ENCODE assay signal across 7 mouse cellular contexts in genomic region chr11:106158081-106158929, GRCm38 (mm10). TPM values are rescaled to one million over a fixed set of nuclear protein-coding genes. Genes with fewer than 3 reads are reported as not detected.
A peak's percentile ranks its signal among the peaks of the same experiment; 100 is the strongest.
DNase-seq lines count a peak whose midpoint lies in the region; ATAC-seq and TF ChIP-seq lines count a peak whose summit lies in the region.

No protein-coding gene starts in this region.

- peak; percentile 57 for TF ChIP-seq CTCF in lung, adult 2 months (IDR thresholded peaks at IDR 0.05; ENCODE audit: insufficient read depth, low read length)
- peak; percentile 47; the same call in 1 of the 2 replicates for TF ChIP-seq CTCF in brain, embryonic 14.5 days (IDR thresholded peaks at IDR 0.05; ENCODE audit: borderline replicate concordance, extremely low read depth, insufficient read depth, insufficient read length)
- peak; percentile 59 for TF ChIP-seq CTCF in heart, postnatal 0 days (IDR thresholded peaks at IDR 0.05; ENCODE audit: low read depth)
- TF ChIP-seq CTCF in liver, adult 2 months (IDR thresholded peaks at IDR 0.05; ENCODE audit: low read depth, low read length): peak; percentile 77
- TF ChIP-seq CTCF in midbrain, postnatal 0 days (IDR thresholded peaks at IDR 0.05): peak; percentile 66

- TF ChIP-seq EP300 in heart, postnatal 0 days (IDR thresholded peaks at IDR 0.05; ENCODE audit: low read depth): no peak

- peak; percentile 24; the same call in 1 of the 2 replicates for TF ChIP-seq POLR2A in lung, adult 2 months (IDR thresholded peaks at IDR 0.05; ENCODE audit: borderline replicate concordance, extremely low read depth, low read depth, low read length)
- TF ChIP-seq POLR2A in brain, embryonic 14.5 days (IDR thresholded peaks at IDR 0.05; ENCODE audit: borderline replicate concordance, extremely low read depth, insufficient read depth, insufficient read length, poor library complexity, severe bottlenecking): no peak
- TF ChIP-seq POLR2A in liver, adult 2 months (IDR thresholded peaks at IDR 0.05; ENCODE audit: extremely low read depth, insufficient read depth, low read length): no peak

- no peaks in the 10 kb centered on the region for H3K27me3 ChIP-seq in heart, postnatal 0 days (ENCODE audit: control insufficient read depth, insufficient read depth, low read length)
- no peaks in the 10 kb centered on the region for H3K27me3 ChIP-seq in liver, adult 2 months (ENCODE audit: control insufficient read depth, insufficient read depth, low read length)
- H3K27me3 ChIP-seq in midbrain, postnatal 0 days (ENCODE audit: insufficient read depth, low read length): no peaks in the 10 kb centered on the region

- no peak overlapping the region; the same call in 1 of the 2 replicates for H3K27ac ChIP-seq in heart, postnatal 0 days (ENCODE audit: low read depth)
- no peak overlapping the region for H3K27ac ChIP-seq in liver, adult 2 months (replicated peaks; ENCODE audit: insufficient read depth, low read depth, low read length)
- H3K27ac ChIP-seq in midbrain, postnatal 0 days (ENCODE audit: low read depth, low read length): 0 out of 2 replicates have a peak overlapping the region, but pooled peaks have one; percentile 97

- no peaks in the 10 kb centered on the region for H3K9me3 ChIP-seq in heart, postnatal 0 days (replicated peaks; ENCODE audit: control insufficient read depth, low read length)
- no peaks in the 10 kb centered on the region for H3K9me3 ChIP-seq in midbrain, postnatal 0 days (ENCODE audit: low read length)

- no peak for ATAC-seq in heart, postnatal 0 days (ENCODE audit: insufficient read depth, low read depth)
- no peak for ATAC-seq in midbrain, postnatal 0 days (ENCODE audit: low FRiP score)

- no peak overlapping the region for H3K9ac ChIP-seq in heart, postnatal 0 days (replicated peaks; ENCODE audit: low read depth, low read length)
- no peak overlapping the region for H3K9ac ChIP-seq in liver, adult 2 months (ENCODE audit: low read depth, low read length)
- peak overlapping the region; percentile 88; the same call in 1 of the 2 replicates for H3K9ac ChIP-seq in midbrain, postnatal 0 days (replicated peaks; ENCODE audit: low read length, poor library complexity, severe bottlenecking)

- 47% methylated on average over 14 of the region's 14 CpGs for WGBS in lung, adult 2 months
- WGBS in heart, postnatal 0 days: 55% methylated on average over 14 of the region's 14 CpGs
- WGBS in liver, adult 2 months: 73% methylated on average over 14 of the region's 14 CpGs
- 54% methylated on average over 14 of the region's 14 CpGs for WGBS in midbrain, postnatal 0 days

- peaks cover 21% of the 10 kb centered on the region for H3K4me1 ChIP-seq in lung, adult 2 months (ENCODE audit: control insufficient read depth, insufficient read depth, low read length)
- H3K4me1 ChIP-seq in heart, postnatal 0 days (ENCODE audit: control insufficient read depth, insufficient read depth): no peaks in the 10 kb centered on the region
- peaks cover 16% of the 10 kb centered on the region for H3K4me1 ChIP-seq in liver, adult 2 months (ENCODE audit: control insufficient read depth, insufficient read depth, low read length)
- H3K4me1 ChIP-seq in midbrain, postnatal 0 days (ENCODE audit: insufficient read depth, low read length): peaks cover 14% of the 10 kb centered on the region; the same call in 1 of the 2 replicates

- peak overlapping the region; percentile 78 for H3K4me3 ChIP-seq in lung, adult 2 months (replicated peaks; ENCODE audit: extremely low read depth, low read depth, low read length)
- peak overlapping the region; percentile 82 for H3K4me3 ChIP-seq in heart, postnatal 0 days (ENCODE audit: low read depth, low read length)
- H3K4me3 ChIP-seq in liver, adult 2 months (ENCODE audit: insufficient read depth, low read depth, low read length): peak overlapping the region; percentile 66; the same call in 1 of the 2 replicates
- peak overlapping the region; percentile 75 for H3K4me3 ChIP-seq in midbrain, postnatal 0 days (ENCODE audit: low read depth, low read length)

- H3K79me2 ChIP-seq in liver, adult 2 months (ENCODE audit: control insufficient read depth, insufficient read depth, low read length): no peaks in the 10 kb centered on the region

- DNase-seq in lung, adult 2 months: no peak
- DNase-seq in lung, adult 18-20 months: no peak
- peak; percentile 53 for DNase-seq in brain, embryonic 14.5 days (ENCODE audit: low read depth)
- no peak for DNase-seq in heart, postnatal 0 days (ENCODE audit: low spot score)
- DNase-seq in liver, adult 2 months (ENCODE audit: extremely low read depth, low read depth, low spot score): no peak
- DNase-seq in midbrain, postnatal 0 days (ENCODE audit: low spot score): peak; percentile 29
- no peak for DNase-seq in ovary, postnatal 14 days (ENCODE audit: low spot score)

- H3K4me2 ChIP-seq in heart, postnatal 0 days (ENCODE audit: low read depth, low read length): peak overlapping the region; percentile 97
- H3K4me2 ChIP-seq in midbrain, postnatal 0 days (ENCODE audit: low read depth, low read length, poor library complexity, severe bottlenecking): peak overlapping the region; percentile 92

- H3K36me3 ChIP-seq in heart, postnatal 0 days (replicated peaks; ENCODE audit: control insufficient read depth, insufficient read depth, low read length): peaks cover 33% of the 10 kb centered on the region
- H3K36me3 ChIP-seq in liver, adult 2 months (ENCODE audit: control insufficient read depth, insufficient read depth, low read length): no peaks in the 10 kb centered on the region
- H3K36me3 ChIP-seq in midbrain, postnatal 0 days (ENCODE audit: insufficient read depth, low read length): peaks cover 16% of the 10 kb centered on the region

RNA-seq across cellular contexts. Expression of gene Gm10840, which starts 2.3 kb away (rescaled TPM):
- not detected in 2 replicates for polyA plus RNA-seq in lung, adult 2 months (2012; rRNA removed)
- polyA plus RNA-seq in brain, embryonic 14.5 days (2012; rRNA removed): 0.77 TPM in 1 of 2 replicates, not detected in the other
- not detected in 2 replicates for total RNA-seq in heart, postnatal 0 days (2014; rRNA removed; ENCODE audit: low replicate concordance)
- polyA plus RNA-seq in heart, postnatal 0 days (2015; fragmentation: Nextera tagmentation; extraction: Ambion mirVana): not detected in 2 replicates
- total RNA-seq in liver, adult 2 months (2014; rRNA removed): not detected in 2 replicates
- not detected in 2 replicates for polyA plus RNA-seq in liver, adult 2 months (2012; rRNA removed)
- total RNA-seq in midbrain, postnatal 0 days (2014; rRNA removed): not detected in 2 replicates
- polyA plus RNA-seq in midbrain, postnatal 0 days (2015; fragmentation: Nextera tagmentation; extraction: Ambion mirVana): not detected in 2 replicates

RNA-seq across cellular contexts. Expression of gene Limd2, which starts 2.4 kb away (rescaled TPM):
- polyA plus RNA-seq in lung, adult 2 months (2012; rRNA removed): 72.7 and 114 TPM in 2 replicates
- polyA plus RNA-seq in brain, embryonic 14.5 days (2012; rRNA removed): 128 and 134 TPM in 2 replicates
- total RNA-seq in heart, postnatal 0 days (2014; rRNA removed; ENCODE audit: low replicate concordance): 8.2 and 34.8 TPM in 2 replicates
- polyA plus RNA-seq in heart, postnatal 0 days (2015; fragmentation: Nextera tagmentation; extraction: Ambion mirVana): 40.4 and 44.6 TPM in 2 replicates
- total RNA-seq in liver, adult 2 months (2014; rRNA removed): 9.4 and 9.7 TPM in 2 replicates
- 21.8 and 26.3 TPM in 2 replicates for polyA plus RNA-seq in liver, adult 2 months (2012; rRNA removed)
- 69.7 and 81.8 TPM in 2 replicates for total RNA-seq in midbrain, postnatal 0 days (2014; rRNA removed)
- 122 and 141 TPM in 2 replicates for polyA plus RNA-seq in midbrain, postnatal 0 days (2015; fragmentation: Nextera tagmentation; extraction: Ambion mirVana)

RNA-seq across cellular contexts. Expression of gene Strada, which starts 43.7 kb away (rescaled TPM):
- polyA plus RNA-seq in lung, adult 2 months (2012; rRNA removed): 24.5 and 33.3 TPM in 2 replicates
- 54.3 and 68.3 TPM in 2 replicates for polyA plus RNA-seq in brain, embryonic 14.5 days (2012; rRNA removed)
- 12.6 and 18.7 TPM in 2 replicates for total RNA-seq in heart, postnatal 0 days (2014; rRNA removed; ENCODE audit: low replicate concordance)
- polyA plus RNA-seq in heart, postnatal 0 days (2015; fragmentation: Nextera tagmentation; extraction: Ambion mirVana): 12.6 and 13.0 TPM in 2 replicates
- 1.8 and 2.8 TPM in 2 replicates for total RNA-seq in liver, adult 2 months (2014; rRNA removed)
- 3.1 and 3.9 TPM in 2 replicates for polyA plus RNA-seq in liver, adult 2 months (2012; rRNA removed)
- 26.9 and 31.2 TPM in 2 replicates for total RNA-seq in midbrain, postnatal 0 days (2014; rRNA removed)
- polyA plus RNA-seq in midbrain, postnatal 0 days (2015; fragmentation: Nextera tagmentation; extraction: Ambion mirVana): 21.2 and 22.7 TPM in 2 replicates

RNA-seq across cellular contexts. Expression of gene Ccdc47, which starts 57.8 kb away (rescaled TPM):
- 12.8 and 21.5 TPM in 2 replicates for polyA plus RNA-seq in lung, adult 2 months (2012; rRNA removed)
- 44.1 and 54.9 TPM in 2 replicates for polyA plus RNA-seq in brain, embryonic 14.5 days (2012; rRNA removed)
- 22.0 and 23.6 TPM in 2 replicates for total RNA-seq in heart, postnatal 0 days (2014; rRNA removed; ENCODE audit: low replicate concordance)
- 80.6 and 89.8 TPM in 2 replicates for polyA plus RNA-seq in heart, postnatal 0 days (2015; fragmentation: Nextera tagmentation; extraction: Ambion mirVana)
- total RNA-seq in liver, adult 2 months (2014; rRNA removed): 42.6 and 48.9 TPM in 2 replicates
- 12.8 and 16.9 TPM in 2 replicates for polyA plus RNA-seq in liver, adult 2 months (2012; rRNA removed)
- 31.7 and 37.0 TPM in 2 replicates for total RNA-seq in midbrain, postnatal 0 days (2014; rRNA removed)
- 88.8 and 94.9 TPM in 2 replicates for polyA plus RNA-seq in midbrain, postnatal 0 days (2015; fragmentation: Nextera tagmentation; extraction: Ambion mirVana)

RNA-seq across cellular contexts. Expression of gene Ddx42, which starts 58.4 kb away (rescaled TPM):
- polyA plus RNA-seq in lung, adult 2 months (2012; rRNA removed): 8.8 and 13.3 TPM in 2 replicates
- 41.1 and 56.8 TPM in 2 replicates for polyA plus RNA-seq in brain, embryonic 14.5 days (2012; rRNA removed)
- total RNA-seq in heart, postnatal 0 days (2014; rRNA removed; ENCODE audit: low replicate concordance): 15.8 and 17.8 TPM in 2 replicates
- polyA plus RNA-seq in heart, postnatal 0 days (2015; fragmentation: Nextera tagmentation; extraction: Ambion mirVana): 25.5 and 29.2 TPM in 2 replicates
- 16.0 and 19.7 TPM in 2 replicates for total RNA-seq in liver, adult 2 months (2014; rRNA removed)
- 4.8 and 5.1 TPM in 2 replicates for polyA plus RNA-seq in liver, adult 2 months (2012; rRNA removed)
- 39.7 and 61.7 TPM in 2 replicates for total RNA-seq in midbrain, postnatal 0 days (2014; rRNA removed)
- polyA plus RNA-seq in midbrain, postnatal 0 days (2015; fragmentation: Nextera tagmentation; extraction: Ambion mirVana): 61.4 and 64.8 TPM in 2 replicates

Comparison
In these comparisons a context has a peak if more than half of its experiments do, and no peak if none do; other contexts are left out.
1. DNase-seq: peak in brain, embryonic 14.5 days (single experiment) and midbrain, postnatal 0 days (single experiment); none in lung, adult 2 months (single experiment), lung, adult 18-20 months (0 of 2), heart, postnatal 0 days (single experiment), liver, adult 2 months (single experiment) and ovary, postnatal 14 days (single experiment).
2. Peak in every context shown above with its lines, with median percentiles within 50 percentile points of each other: H3K4me3 ChIP-seq and CTCF ChIP-seq.